Mouse (Mus musculus) bone marrow, adult 2 months (tissue): ENCODE results near the gene Epm2aip1.

ENCODE experiments used
- CTCF ChIP-seq: fragments of 200-500 bp; IDR thresholded peaks from 2 replicates; pipeline ENCODE4 v1.5.1; 2011; ENCODE audit warnings: low read length, control low read depth; ENCODE audit not compliant: control insufficient read depth, insufficient read depth
- POLR2A ChIP-seq: fragments of 200-500 bp; IDR thresholded peaks from 2 replicates; pipeline ENCODE4 v1.6.1; 2011; ENCODE audit warnings: low read depth, mild to moderate bottlenecking, control low read depth, low read length, borderline replicate concordance; ENCODE audit not compliant: control insufficient read depth

- no peak for TF ChIP-seq CTCF
- TF ChIP-seq POLR2A, result no peak
Observed at GRCm38 (mm10) chr9:111293234-111293633, 21.5 kb downstream of the Epm2aip1 start.
